ENCODE assay signal across 11 mouse cellular contexts in the genomic region with DNA sequence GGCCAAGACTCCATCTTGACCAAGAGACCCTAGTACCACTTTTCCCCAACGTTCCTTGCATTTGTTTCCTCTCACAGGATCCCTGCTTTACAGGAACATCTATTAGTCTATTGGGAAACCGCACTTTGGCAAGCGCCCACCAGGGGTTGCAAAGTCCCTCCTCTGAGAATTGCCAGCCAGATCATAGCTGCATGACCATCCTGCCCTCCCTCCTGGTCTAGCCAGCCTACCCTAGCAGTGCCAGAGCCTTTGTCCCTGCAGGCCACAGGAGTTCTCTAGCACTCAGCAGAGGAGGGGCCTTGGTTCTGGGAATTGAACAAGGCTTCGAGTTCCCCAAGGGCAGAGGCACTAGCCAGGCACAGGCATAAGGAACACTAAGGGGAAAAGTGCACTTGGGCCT. TPM values are rescaled to one million over a fixed set of nuclear protein-coding genes. Genes with fewer than 3 reads are reported as not detected.
A peak's percentile ranks its signal among the peaks of the same experiment; 100 is the strongest.
DNase-seq lines count a peak whose midpoint lies in the region; ATAC-seq and TF ChIP-seq lines count a peak whose summit lies in the region.
"Had no signal": no experiment of that assay in that cellular context is flagged by ENCODE, and none has a peak within 500 bp of the region (broad histone marks: within the 10 kb centered on the region; RNA-seq: fewer than 3 reads in every experiment).

No protein-coding gene starts in this region.

- H3K27me3 ChIP-seq in hindbrain, embryonic 11.5 days (ENCODE audit: control insufficient read depth, insufficient read depth, low read length): no peaks in the 10 kb centered on the region
- peaks cover 7% of the 10 kb centered on the region; the same call in 1 of the 2 replicates for H3K27me3 ChIP-seq in hindbrain, embryonic 13.5 days
- H3K27me3 ChIP-seq in embryonic facial prominence, embryonic 10.5 days (replicated peaks; ENCODE audit: low read depth, poor library complexity, severe bottlenecking): peaks cover 4% of the 10 kb centered on the region; the same call in 1 of the 2 replicates

- no peak overlapping the region for H3K4me3 ChIP-seq in hindbrain, embryonic 11.5 days (ENCODE audit: low read depth, low read length)
- H3K4me3 ChIP-seq in hindbrain, embryonic 13.5 days: no peak overlapping the region
- H3K4me3 ChIP-seq in embryonic facial prominence, embryonic 10.5 days: no peak overlapping the region
- no peak overlapping the region for H3K4me3 ChIP-seq in gastrocnemius, adult 2 months
- H3K4me3 ChIP-seq: myocyte had no signal

- no peak overlapping the region for H3K4me2 ChIP-seq in hindbrain, embryonic 11.5 days (replicated peaks; ENCODE audit: low read depth, low read length)
- no peak overlapping the region for H3K4me2 ChIP-seq in hindbrain, embryonic 13.5 days

- intact Hi-C loops in gastrocnemius, adult 2 months (cut with DNase I): no loop called here

- DNase-seq in hindbrain, embryonic 11.5 days (ENCODE audit: low spot score): peak; percentile 40
- DNase-seq in ovary, postnatal 36 days (ENCODE audit: low spot score): peak; percentile 52
- no peak for DNase-seq in ovary, postnatal 10 days (ENCODE audit: low spot score)
- no peak for DNase-seq in embryonic facial prominence, embryonic 10.5 days (ENCODE audit: low spot score)
- peak; percentile 59 for DNase-seq in thymus, postnatal 25 days
- no peak for DNase-seq in gastrocnemius, adult 2 months
- no peak for DNase-seq in heart, adult 8-10 months (ENCODE audit: low spot score)
- DNase-seq: layer of hippocampus, postnatal 36 days; right cerebral cortex, postnatal 14 days had no signal

- TF ChIP-seq CTCF in gastrocnemius, adult 2 months (IDR thresholded peaks at IDR 0.05): no peak

- no peaks in the 10 kb centered on the region for H3K36me3 ChIP-seq in hindbrain, embryonic 11.5 days (ENCODE audit: control insufficient read depth, insufficient read depth, low read length)
- peaks cover 21% of the 10 kb centered on the region for H3K36me3 ChIP-seq in hindbrain, embryonic 13.5 days
- peaks cover 2% of the 10 kb centered on the region; the same call in 1 of the 2 replicates for H3K36me3 ChIP-seq in embryonic facial prominence, embryonic 10.5 days (replicated peaks)

- no peak for ATAC-seq in hindbrain, embryonic 11.5 days (ENCODE audit: low FRiP score)
- ATAC-seq in hindbrain, embryonic 13.5 days (ENCODE audit: low FRiP score): no peak

- H3K9ac ChIP-seq in hindbrain, embryonic 11.5 days (ENCODE audit: low read depth, low read length): no peak overlapping the region
- H3K9ac ChIP-seq in hindbrain, embryonic 13.5 days: no peak overlapping the region

- H3K4me1 ChIP-seq in hindbrain, embryonic 11.5 days (replicated peaks; ENCODE audit: control insufficient read depth, insufficient read depth, low read length): 0 out of 2 replicates have a peak, but pooled peaks cover 4% of the 10 kb centered on the region
- peaks cover 25% of the 10 kb centered on the region for H3K4me1 ChIP-seq in hindbrain, embryonic 13.5 days (replicated peaks)
- H3K4me1 ChIP-seq in embryonic facial prominence, embryonic 10.5 days: peaks cover 64% of the 10 kb centered on the region

- no peaks in the 10 kb centered on the region for H3K9me3 ChIP-seq in hindbrain, embryonic 11.5 days (ENCODE audit: control insufficient read depth, low read length)
- no peaks in the 10 kb centered on the region for H3K9me3 ChIP-seq in hindbrain, embryonic 13.5 days
- H3K9me3 ChIP-seq in embryonic facial prominence, embryonic 10.5 days: no peaks in the 10 kb centered on the region

- 63% methylated on average over 4 of the region's 4 CpGs for WGBS in hindbrain, embryonic 11.5 days
- WGBS in hindbrain, embryonic 13.5 days: 60% methylated on average over 4 of the region's 4 CpGs
- 52% methylated on average over 4 of the region's 4 CpGs for WGBS in embryonic facial prominence, embryonic 10.5 days

- no peak overlapping the region for H3K27ac ChIP-seq in hindbrain, embryonic 11.5 days (ENCODE audit: low read depth, low read length)
- H3K27ac ChIP-seq in hindbrain, embryonic 13.5 days: no peak overlapping the region
- peak overlapping the region; percentile 16; the same call in 1 of the 2 replicates for H3K27ac ChIP-seq in embryonic facial prominence, embryonic 10.5 days (replicated peaks)
- no peak overlapping the region for H3K27ac ChIP-seq in gastrocnemius, adult 2 months

RNA-seq across cellular contexts. Expression of gene Srebf1, which starts 2.3 kb away (rescaled TPM):
- 40.4 and 44.7 TPM in 2 replicates for polyA plus RNA-seq in hindbrain, embryonic 11.5 days (2014; fragmentation: Nextera tagmentation; extraction: Ambion mirVana)
- polyA plus RNA-seq in hindbrain, embryonic 13.5 days (2015; fragmentation: Nextera tagmentation; extraction: Ambion mirVana): 38.2 and 43.9 TPM in 2 replicates
- polyA plus RNA-seq in embryonic facial prominence, embryonic 10.5 days (2016; fragmentation: Nextera tagmentation; extraction: Ambion mirVana): 50.9 and 52.1 TPM in 2 replicates
- 10 to 100 TPM; 27.5 to 43.4 TPM for total RNA-seq in gastrocnemius, adult 2 months (2021)
- 10 to 100 TPM; 31.0 to 42.3 (median 36.5) TPM for total RNA-seq in heart, adult 8-10 months (2022)

Comparison
In these comparisons a context has a peak if more than half of its experiments do, and no peak if none do; other contexts are left out.
1. DNase-seq: peak in hindbrain, embryonic 11.5 days (single experiment), ovary, postnatal 36 days (single experiment) and thymus, postnatal 25 days (single experiment); none in ovary, postnatal 10 days (single experiment), embryonic facial prominence, embryonic 10.5 days (single experiment), gastrocnemius, adult 2 months (single experiment) and heart, adult 8-10 months (single experiment).